Mouse (Mus musculus) frontal cortex, postnatal 10 days (tissue): ENCODE data around the gene Apoc3.

Source experiments
- DNase-seq, 2 experiments: peaks; one replicate each; pipeline ENCODE4 v3.0.0; 2022; ENCODE audit warnings: low spot score in 2 of 2, mixed read lengths in 1 of 2

Gene Apoc3

DNA sequence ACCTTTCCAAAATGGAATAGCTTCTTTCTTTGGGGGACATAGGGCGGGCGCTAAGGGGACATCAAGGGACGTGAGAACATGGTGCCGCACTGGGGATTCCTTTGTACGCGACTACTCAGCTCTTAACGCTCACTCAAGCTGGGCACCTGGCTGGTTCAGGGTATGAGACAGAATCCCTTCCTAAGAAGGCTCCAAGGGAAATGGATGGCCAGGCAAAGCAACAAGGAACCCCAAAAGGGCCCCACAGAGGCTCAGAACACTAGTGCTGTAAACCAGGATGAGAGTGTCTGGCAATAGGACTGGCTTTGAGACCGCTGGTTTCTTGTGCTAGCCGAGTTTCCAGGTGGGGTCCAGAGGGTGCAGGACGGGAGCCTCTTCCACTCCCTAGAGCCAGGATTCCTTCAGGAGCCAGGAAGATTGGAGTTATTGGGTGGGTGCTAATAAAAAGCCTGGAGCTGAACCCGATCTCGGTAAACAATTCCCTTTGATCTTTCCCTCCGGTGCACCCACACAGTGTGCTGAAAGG, 4.9 kb downstream of the Apoc3 start:
- DNase-seq = no peak

GRCm38 (mm10) chr9:46229573-46230449, 5.6 kb downstream of the Apoc3 start:
- peak; percentile 85 to 86 for DNase-seq

DNA sequence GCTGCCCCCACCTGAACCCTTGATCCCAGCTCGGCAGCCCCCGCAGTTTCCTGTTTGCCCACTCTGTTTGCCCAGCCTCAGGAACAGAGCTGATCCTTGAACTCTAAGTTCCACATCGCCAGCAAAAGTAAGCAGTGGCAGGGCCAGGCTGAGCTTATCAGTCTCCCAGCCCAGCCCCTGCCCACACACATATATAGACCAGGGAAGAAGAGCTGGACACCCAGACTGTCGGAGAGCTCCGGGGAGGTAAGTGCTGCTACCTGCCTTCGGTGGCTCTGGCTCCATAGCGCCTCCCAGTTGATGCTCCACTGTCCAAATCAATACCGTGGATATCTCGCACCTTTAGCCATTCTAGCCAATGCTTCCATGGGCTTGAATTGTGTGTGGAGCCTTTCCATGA, 6.9 kb downstream of the Apoc3 start, which contains the start of gene Apoa1:
Gene Apoa1, plus strand, starts transcription at position 90 of the 400 bp plus-strand sequence.
- DNase-seq = no peak

GRCm38 (mm10) chr9:46227064-46227614, 8.3 kb downstream of the Apoc3 start:
- no peak for DNase-seq

DNA sequence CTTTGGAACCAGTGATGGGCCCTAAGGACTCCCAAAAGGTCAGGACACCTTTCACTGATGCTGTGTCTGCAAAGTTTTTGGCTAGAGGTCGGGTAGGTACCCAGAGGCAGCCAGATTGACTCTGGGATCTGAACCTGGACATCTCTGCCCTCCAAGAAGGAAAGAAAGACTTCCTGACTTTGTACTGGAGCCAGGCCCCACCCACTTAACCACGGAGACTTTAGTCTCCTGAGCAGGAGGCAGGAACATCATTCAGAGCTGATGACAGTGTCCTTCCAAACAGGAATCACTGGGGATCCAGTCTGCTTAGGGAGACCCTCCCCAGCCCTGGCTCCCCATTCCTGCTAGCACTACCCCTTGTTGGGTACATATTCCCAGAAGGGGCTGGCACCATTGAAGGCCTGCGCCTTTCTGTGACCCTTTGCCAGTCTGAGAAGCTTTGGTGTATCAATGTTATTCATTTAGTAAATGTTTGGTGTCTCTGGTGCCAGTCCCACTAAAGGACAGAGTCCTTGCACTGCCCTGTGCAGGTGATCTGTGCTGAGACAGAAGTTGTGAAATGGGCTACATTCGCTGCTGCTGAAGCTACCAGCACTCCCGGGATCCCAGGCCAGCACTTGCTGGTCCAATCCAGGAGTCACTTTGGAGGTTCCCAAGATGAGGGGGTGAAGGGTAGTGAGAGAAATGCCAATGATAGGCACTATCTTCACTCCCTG, 10.3 kb downstream of the Apoc3 start:
- no peak for DNase-seq

DNA sequence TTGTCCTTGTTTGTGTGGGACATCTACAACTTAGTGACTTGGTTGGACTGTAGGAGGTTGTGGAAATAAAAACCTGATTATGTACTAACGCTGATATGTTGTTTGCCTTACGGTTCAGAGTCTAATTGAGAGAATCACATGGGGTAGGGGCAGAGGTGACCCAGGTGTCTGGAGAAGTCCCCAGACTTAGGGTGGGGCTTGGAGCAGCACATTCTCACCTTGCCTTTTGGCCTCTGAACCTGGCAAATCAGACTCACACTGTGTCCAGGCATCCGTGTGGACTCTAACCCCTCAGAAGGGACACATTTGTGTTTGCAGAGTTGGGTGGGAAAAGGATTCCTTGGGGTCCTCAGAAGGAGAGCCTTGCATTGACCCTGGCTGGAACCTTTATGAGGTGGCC, 11.3 kb downstream of the Apoc3 start:
- DNase-seq = no peak

DNA sequence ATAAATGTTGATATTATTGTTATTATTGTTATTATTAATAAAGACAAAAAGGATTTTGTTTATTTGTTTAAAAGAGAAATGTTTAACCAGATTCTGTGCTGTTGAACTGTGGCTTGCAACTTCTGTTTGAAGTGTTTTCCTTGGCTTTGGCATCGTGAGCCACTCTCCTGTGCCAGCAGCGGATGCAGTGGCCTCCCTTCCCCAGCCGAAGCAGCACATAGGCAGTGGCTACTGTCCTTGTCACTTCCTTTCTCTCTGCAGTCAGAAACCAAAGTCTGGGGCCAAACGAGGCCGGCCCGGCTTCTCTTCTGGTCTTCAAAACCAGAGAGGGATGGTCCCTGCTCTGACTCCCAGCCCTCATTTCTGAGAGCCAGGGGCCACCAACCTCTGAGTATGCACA, 12.3 kb downstream of the Apoc3 start:
- DNase-seq = no peak

- DNase-seq = no peak
Measured at GRCm38 (mm10) chr9:46218176-46218575, 17.3 kb downstream of the Apoc3 start.

DNA sequence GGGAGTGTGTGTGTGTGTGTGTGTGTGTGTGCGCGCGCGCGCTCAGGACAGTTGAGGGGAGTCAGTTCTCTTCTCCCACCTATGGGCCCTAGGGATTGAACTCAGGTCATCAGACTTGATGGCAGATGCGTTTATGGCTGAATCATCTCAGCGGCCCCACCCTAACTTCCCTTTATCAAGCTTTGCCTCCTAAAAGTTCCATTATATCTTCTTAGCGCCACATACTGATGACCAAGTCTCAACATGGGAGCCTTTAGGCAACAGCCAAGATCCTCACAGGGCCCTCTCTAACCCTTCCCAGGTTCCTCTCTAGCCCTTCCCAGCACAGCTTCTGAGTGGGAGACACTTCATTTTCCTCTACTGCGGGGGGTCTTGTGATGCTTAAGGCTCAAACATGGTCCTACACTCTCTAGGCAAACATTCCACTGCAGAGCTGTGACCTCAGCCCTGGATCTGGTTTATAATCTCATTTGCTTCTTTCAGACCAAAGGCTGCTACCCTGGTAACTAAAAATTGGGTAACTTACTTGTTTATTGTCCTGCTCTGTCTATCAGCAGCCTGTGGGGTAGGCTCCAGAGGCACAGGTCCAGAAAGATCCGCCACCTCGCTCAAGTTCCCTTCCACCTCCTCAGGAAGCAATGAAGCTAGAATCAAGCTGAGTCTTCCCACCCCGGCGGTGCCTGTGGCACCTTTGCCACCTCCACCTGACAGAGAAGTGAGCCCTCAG, 18.5 kb downstream of the Apoc3 start:
- no peak for DNase-seq

DNA sequence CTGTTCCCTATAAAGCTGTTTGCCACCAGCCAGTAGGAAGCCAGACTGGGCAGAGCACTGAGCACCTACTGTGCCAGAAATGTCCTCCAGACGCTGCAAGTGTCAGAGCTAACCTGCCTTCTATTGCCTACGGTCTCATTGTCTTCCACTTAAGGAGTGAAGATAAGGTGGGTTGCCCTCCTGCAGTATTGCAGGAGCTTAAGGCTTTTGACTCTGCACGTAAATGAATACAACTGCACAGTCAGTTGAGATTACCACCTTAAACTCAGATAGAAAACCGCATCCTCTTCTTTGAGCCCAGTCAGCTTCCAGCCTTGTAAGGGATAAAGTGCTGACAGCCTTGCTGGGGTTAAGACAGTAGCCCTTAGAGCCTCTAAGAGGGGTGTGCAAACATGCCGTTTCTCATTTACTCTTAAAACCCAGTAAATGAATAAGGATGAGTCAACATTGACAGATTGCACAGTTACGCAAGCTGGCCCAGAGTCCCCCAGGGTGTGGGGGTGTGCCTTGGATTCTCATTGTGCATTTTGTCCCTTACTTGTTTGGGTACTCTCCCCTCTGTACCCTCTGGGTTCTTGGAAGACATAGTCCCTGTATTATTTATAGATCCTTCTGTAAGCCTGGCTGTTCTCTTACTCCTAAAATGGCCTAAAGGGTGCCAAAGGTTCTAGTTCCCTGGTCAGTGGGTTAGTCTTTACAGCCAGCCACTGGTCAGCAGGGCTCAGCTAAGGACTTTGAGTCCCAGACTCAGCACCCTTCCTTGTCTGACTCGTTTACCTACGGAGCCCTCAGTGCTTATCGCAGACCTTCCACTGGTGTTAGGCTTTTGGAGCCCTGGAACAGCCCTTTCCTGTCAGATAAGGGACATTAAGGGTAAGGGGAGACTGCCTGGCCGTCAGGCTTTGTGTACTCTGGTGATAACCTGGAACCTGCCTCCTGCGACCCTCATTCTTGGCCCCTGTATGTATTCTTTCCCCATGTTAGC, 19.8 kb downstream of the Apoc3 start:
- DNase-seq = no peak

GRCm38 (mm10) chr9:46214946-46215337, 20.5 kb downstream of the Apoc3 start:
- no peak for DNase-seq

DNA sequence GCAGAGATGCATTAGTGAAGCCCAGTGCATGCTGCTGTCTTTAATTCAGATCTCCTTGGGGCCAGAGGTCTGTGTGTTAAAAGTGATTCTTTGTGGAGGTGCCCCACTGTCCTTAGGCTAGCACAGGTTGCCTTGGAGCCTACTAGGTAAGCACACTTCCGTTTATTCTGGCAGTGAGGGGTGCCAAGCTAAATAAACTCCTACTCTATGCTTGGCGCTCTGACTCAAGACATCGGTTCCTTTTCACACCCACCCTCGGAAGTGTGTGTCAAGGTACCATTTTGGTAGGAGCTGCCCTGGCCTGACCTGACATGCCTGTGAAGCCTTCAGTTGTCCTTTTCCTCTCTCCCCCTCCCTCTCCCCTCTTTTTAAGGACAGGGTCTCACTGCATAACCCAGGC, 21.2 kb downstream of the Apoc3 start:
- DNase-seq = no peak

DNA sequence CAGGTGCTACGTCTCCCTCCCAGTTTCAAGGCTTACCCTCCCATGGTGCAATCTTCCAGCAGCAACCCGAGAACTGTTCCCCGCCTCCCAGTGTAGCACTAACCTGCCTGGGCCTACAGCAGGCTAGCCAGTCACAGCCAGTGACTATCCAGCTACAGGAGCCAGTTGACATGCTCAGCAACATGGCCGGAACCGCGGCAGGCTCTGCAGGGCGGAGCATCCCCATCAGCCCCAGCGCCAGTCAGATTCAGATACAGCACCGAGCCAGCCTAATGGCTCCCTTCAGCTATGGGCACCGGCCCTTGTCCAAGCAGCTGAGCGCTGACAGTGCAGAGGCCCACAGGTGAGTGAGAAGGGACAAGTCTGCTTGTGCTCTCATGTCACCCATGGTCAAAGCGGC, 25.0 kb downstream of the Apoc3 start:
- no peak for DNase-seq

- no peak for DNase-seq
Measured at GRCm38 (mm10) chr9:46208401-46208974, 26.9 kb downstream of the Apoc3 start.

GRCm38 (mm10) chr9:46207501-46207869, 28.0 kb downstream of the Apoc3 start:
- DNase-seq = no peak

- no peak for DNase-seq
Measured at GRCm38 (mm10) chr9:46206834-46207500, 28.5 kb downstream of the Apoc3 start.

DNA sequence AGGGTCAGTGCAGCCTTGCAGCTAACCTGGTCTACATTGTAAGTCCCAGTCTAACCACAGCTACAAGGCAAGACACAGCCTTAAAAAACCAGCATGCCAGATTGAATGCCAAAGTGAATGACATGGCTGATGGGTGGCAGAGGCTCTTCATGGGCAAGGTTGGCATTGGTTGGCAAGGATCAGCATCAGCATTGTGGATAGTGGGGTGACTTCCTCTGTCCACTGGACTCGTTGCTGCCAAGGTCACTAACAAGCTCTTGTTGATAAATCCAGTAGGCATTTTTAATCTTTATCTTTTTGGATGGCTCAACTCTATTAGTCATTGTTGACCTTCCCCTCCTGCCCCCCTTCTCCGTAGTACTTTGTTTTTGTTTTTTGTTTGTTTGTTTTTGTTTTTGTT, 35.8 kb downstream of the Apoc3 start:
- no peak for DNase-seq

DNA sequence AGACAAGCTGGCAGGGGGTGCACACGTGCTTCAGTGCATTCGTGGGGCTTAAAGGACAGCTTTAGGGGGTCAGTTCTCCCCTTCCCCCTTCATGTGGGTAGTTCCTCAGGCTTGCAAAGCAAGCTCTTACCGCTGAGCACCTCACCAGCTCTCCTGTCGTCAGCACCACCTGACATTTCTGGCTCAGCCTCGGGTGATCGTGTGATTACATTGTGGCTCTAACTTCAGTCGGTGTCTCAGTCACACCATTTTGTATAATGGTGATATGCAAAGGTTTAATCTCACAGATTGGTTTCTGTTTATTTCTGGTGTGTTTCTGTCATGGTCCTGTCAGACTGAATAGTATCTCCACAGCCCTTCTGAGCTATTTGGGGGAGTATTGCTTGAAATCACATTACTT, 36.5 kb downstream of the Apoc3 start:
- no peak for DNase-seq

GRCm38 (mm10) chr9:46198461-46198860, 37.0 kb downstream of the Apoc3 start:
- DNase-seq = no peak

DNA sequence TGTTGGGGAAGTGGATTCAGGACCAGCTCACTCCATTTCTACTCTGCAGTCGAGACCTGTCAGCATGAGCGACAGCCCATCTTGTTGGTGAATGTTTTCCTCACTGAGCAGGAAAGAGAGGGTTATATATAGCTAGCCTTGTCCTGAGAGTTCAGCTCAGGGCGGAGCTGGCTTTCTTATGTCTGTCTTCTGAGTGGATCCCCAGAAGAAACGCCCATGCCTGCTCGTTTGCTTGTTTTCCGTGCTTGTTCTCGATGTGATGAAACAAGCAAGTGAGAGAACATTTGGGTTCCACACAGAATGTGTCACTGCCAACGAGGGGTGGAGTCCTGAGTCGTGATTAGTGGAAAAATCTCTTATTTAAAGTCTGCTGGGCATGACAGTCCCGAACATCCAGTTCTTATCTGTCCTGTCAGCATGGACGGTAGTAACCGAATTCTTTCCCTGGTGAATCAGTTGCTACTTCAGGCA, 38.7 kb downstream of the Apoc3 start:
- DNase-seq = no peak
